Mouse (Mus musculus) embryonic facial prominence, embryonic 12.5 days (tissue): ENCODE measurements around the gene Atp2b1. TPM values are rescaled to one million over a fixed set of nuclear protein-coding genes. Genes with fewer than 3 reads are reported as not detected.
A peak's percentile ranks its signal among the peaks of the same experiment; 100 is the strongest.

ENCODE experiments used
- ATAC-seq: fragments of 200-750 bp; cut with Nextera tagmentation; 2 replicates; pipeline ENCODE4 v1.8.0; 2017; ENCODE audit not compliant: insufficient number of reproducible peaks, insufficient read depth, low FRiP score, low TSS enrichment
- H3K27ac ChIP-seq: fragments of 300-500 bp; sonication (generic); 2 replicates; pipeline ENCODE4 v1.5.1; 2016; ENCODE audit warnings: mild to moderate bottlenecking
- H3K27me3 ChIP-seq: fragments of 300-500 bp; sonication (generic); 2 replicates; pipeline ENCODE4 v1.6.1; 2016; ENCODE audit warnings: mild to moderate bottlenecking, moderate library complexity
- H3K36me3 ChIP-seq: fragments of 300-500 bp; sonication (generic); 2 replicates; pipeline ENCODE4 v1.6.1; 2016; ENCODE audit warnings: mild to moderate bottlenecking
- H3K4me1 ChIP-seq: fragments of 300-500 bp; sonication (generic); 2 replicates; pipeline ENCODE4 v1.6.1; 2016
- H3K4me2 ChIP-seq: fragments of 300-500 bp; sonication (generic); replicated peaks from 2 replicates; pipeline ENCODE4 v1.6.1; 2016; ENCODE audit warnings: mild to moderate bottlenecking, moderate library complexity
- H3K4me3 ChIP-seq: fragments of 300-500 bp; sonication (generic); 2 replicates; pipeline ENCODE4 v1.5.1; 2016; ENCODE audit warnings: mild to moderate bottlenecking
- H3K9ac ChIP-seq: fragments of 300-500 bp; sonication (generic); 2 replicates; pipeline ENCODE4 v1.6.1; 2016; ENCODE audit warnings: mild to moderate bottlenecking, moderate library complexity
- H3K9me3 ChIP-seq: fragments of 300-500 bp; sonication (generic); 2 replicates; pipeline ENCODE4 v1.6.1; 2016; ENCODE audit warnings: mild to moderate bottlenecking, moderate library complexity
- WGBS: fragments of 180-500 bp; shearing (Covaris S2); methylation state at CpG from one replicate; pipeline ENCODE4 v1.1.7; 2016; 5-methylcytosine and 5-hydroxymethylcytosine counted together
- polyA plus RNA-seq: library from polyadenylated mRNA; unstranded; fragments of >200 nt; fragmentation: Nextera tagmentation; extraction: Ambion mirVana; gene quantifications from 2 replicates; pipeline ENCODE4 v1.2.1, GENCODE M21; 2016

The Atp2b1 gene
- polyA plus RNA-seq, 1 experiment from 2014 or later = 111 TPM

DNA sequence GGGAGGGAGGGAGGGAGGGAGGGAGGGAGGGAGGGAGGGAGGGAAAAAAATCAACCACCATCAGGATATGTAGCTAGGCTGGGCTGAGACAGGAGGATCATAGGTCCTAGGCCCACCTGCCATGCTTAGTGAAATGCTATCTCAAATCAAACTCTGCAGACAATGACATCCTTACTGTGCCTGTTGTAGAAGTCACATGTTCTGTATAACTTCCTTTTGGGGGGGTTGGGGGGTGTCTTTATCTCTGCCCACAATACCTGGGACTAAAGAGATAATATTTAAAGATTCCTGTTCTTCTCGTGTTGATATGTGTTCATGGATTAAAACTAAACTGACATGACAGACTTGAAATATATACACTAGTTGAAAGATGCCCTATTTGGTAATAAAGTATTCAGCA is 35.5 kb downstream of the Atp2b1 start:
- Histone ChIP-seq H3K27me3 (no peaks in the 10 kb centered on the region), H3K4me1 (peaks cover 9% of the 10 kb centered on the region), H3K4me2 (no peak overlapping the region), H3K9ac (no peak overlapping the region), H3K9me3 (no peaks in the 10 kb centered on the region), H3K27ac (no peak overlapping the region), H3K4me3 (no peak overlapping the region), H3K36me3 (no peaks in the 10 kb centered on the region)
- no peak for ATAC-seq
- WGBS = 83% methylated on average over 1 of the region's 1 CpGs

GRCm38 (mm10) chr10:98951286-98952270 is 37.4 kb downstream of the Atp2b1 start:
- WGBS = 83% methylated on average over 17 of the region's 17 CpGs
- no peak overlapping the region for H3K27ac ChIP-seq
- H3K4me2 ChIP-seq = no peak overlapping the region
- no peaks in the 10 kb centered on the region for H3K27me3 ChIP-seq
- no peak overlapping the region for H3K9ac ChIP-seq
- no peaks in the 10 kb centered on the region for H3K36me3 ChIP-seq
- peaks cover 5% of the 10 kb centered on the region for H3K4me1 ChIP-seq
- ATAC-seq = peak; percentile 15; the same call in 1 of the 2 replicates
- H3K4me3 ChIP-seq = no peak overlapping the region
- H3K9me3 ChIP-seq = no peaks in the 10 kb centered on the region

DNA sequence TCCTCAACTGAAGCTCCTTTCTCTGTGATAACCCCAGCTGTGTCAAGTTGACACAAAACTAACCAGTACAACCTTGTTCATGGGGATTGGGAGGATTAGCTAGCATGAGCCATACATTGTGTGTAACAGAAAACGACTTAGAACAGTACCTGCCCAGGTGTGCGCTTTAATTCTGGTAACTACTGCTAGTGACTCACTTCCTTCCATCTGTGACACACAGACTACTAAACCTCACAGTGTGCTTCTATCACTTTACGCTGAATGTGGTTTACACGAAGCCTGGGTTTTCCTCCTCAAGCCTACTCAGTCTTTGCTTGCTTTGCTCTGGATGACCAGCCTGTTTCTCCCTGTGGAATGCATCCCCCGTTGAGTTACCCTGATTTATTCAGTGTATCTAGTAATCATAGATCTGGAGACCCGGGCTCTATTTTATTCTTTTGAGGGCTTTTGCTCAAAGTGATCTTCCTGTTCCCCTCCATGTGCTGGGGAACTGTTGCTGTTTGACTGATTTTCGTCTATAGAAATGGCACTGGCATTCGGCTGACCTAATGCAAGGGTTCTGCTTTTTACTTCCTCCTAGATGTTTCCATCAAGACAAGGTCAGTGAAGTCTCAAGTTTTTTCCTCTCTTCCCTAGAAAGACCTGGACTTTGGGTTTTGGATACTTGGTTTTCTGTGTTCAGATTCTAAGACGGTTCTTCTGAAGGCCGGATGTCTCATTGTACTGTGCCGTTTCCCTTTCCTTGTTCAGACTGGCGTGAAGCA is 40.2 kb downstream of the Atp2b1 start:
- Histone ChIP-seq H3K4me3 (no peak overlapping the region), H3K27ac (no peak overlapping the region), H3K4me1 (peaks cover 4% of the 10 kb centered on the region; the same call in 1 of the 2 replicates), H3K36me3 (no peaks in the 10 kb centered on the region), H3K27me3 (no peaks in the 10 kb centered on the region), H3K4me2 (no peak overlapping the region), H3K9ac (no peak overlapping the region), H3K9me3 (no peaks in the 10 kb centered on the region)
- no peak for ATAC-seq
- WGBS = 90% methylated on average over 12 of the region's 12 CpGs

DNA sequence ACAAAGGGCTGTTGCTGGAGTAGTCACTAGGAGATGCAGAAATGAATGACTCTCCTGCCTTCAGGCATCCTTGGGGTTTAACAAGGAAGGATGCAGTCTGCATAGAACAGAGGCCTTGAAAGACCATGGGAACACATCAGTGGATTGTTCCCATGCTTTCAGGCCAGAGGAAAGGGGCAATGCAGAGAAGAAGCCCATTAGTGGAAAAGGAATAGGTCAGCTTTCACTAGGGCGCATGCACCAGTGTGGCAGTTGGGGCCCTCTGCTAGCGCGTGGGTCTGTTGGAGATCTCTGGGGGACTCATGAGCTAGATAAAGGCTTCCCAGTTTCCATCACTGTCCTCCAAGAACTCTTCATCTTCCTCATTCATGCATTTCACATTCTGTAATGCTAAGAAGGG is 41.9 kb downstream of the Atp2b1 start:
- Histone ChIP-seq H3K36me3 (no peaks in the 10 kb centered on the region), H3K9ac (no peak overlapping the region), H3K27ac (no peak overlapping the region), H3K9me3 (no peaks in the 10 kb centered on the region), H3K4me3 (no peak overlapping the region), H3K4me1 (peaks cover 12% of the 10 kb centered on the region), H3K27me3 (no peaks in the 10 kb centered on the region), H3K4me2 (no peak overlapping the region)
- no peak for ATAC-seq
- 90% methylated on average over 3 of the region's 3 CpGs for WGBS

DNA sequence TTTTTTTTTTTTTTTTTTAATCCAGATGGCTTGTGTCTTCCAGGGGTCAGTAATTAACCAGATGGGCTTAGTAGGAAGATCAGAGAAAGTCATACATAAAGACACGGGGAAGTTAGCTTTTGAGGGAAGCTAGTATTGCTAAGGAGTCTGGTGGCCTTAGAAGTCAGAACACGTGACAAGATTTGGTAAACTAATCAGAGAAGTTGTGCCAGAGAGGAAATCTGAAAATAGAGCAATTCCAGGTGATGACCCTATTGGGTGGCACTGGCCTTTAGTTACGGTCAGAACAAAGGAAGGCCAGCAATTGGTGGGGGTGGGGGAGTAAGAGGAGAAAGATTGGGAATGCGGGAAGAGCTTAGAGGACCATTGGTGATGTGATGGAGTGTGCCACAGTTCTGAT is 44.5 kb downstream of the Atp2b1 start:
- WGBS = 36% methylated on average over 4 of the region's 4 CpGs
- H3K4me3 ChIP-seq = no peak overlapping the region
- peaks cover 17% of the 10 kb centered on the region for H3K4me1 ChIP-seq
- H3K27me3 ChIP-seq = no peaks in the 10 kb centered on the region
- ATAC-seq = no peak
- H3K4me2 ChIP-seq = no peak overlapping the region
- H3K9me3 ChIP-seq = no peaks in the 10 kb centered on the region
- H3K27ac ChIP-seq = no peak overlapping the region
- H3K9ac ChIP-seq = no peak overlapping the region
- H3K36me3 ChIP-seq = no peaks in the 10 kb centered on the region

DNA sequence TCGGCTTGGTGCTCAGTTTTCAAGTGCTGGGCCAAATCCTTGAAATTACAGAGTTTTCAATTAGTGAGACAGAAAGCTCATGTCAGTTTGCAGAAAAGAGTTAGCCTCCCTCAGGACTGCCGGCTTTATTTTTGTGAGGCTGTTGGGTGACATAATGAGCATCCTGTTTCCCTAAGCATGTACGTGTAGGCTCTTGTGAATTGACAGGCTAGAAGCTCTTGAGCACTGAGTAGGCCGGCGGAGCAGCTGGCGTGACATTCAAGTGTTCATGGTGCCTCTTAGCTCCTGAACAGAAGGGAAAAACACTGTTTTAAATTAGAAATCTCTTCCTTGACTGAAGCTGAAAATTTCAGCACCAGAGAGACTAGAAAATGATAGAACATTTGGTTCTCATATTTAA is 45.2 kb downstream of the Atp2b1 start:
- no peak overlapping the region for H3K9ac ChIP-seq
- peaks cover 17% of the 10 kb centered on the region for H3K4me1 ChIP-seq
- 31% methylated on average over 6 of the region's 6 CpGs for whole genome bisulfite sequencing
- H3K27ac ChIP-seq = no peak overlapping the region
- no peak overlapping the region for H3K4me3 ChIP-seq
- no peak for ATAC-seq
- H3K36me3 ChIP-seq = no peaks in the 10 kb centered on the region
- no peaks in the 10 kb centered on the region for H3K9me3 ChIP-seq
- H3K4me2 ChIP-seq = no peak overlapping the region
- no peaks in the 10 kb centered on the region for H3K27me3 ChIP-seq

- H3K4me3 ChIP-seq = no peak overlapping the region
- H3K36me3 ChIP-seq = no peaks in the 10 kb centered on the region
- no peak for ATAC-seq
- no peaks in the 10 kb centered on the region for H3K27me3 ChIP-seq
- H3K9ac ChIP-seq = no peak overlapping the region
- peaks cover 17% of the 10 kb centered on the region for H3K4me1 ChIP-seq
- no peak overlapping the region for H3K27ac ChIP-seq
- H3K9me3 ChIP-seq = no peaks in the 10 kb centered on the region
- WGBS = 34% methylated on average over 5 of the region's 5 CpGs
- no peak overlapping the region for H3K4me2 ChIP-seq
Observed at GRCm38 (mm10) chr10:98960911-98961310, 46.7 kb downstream of the Atp2b1 start.

DNA sequence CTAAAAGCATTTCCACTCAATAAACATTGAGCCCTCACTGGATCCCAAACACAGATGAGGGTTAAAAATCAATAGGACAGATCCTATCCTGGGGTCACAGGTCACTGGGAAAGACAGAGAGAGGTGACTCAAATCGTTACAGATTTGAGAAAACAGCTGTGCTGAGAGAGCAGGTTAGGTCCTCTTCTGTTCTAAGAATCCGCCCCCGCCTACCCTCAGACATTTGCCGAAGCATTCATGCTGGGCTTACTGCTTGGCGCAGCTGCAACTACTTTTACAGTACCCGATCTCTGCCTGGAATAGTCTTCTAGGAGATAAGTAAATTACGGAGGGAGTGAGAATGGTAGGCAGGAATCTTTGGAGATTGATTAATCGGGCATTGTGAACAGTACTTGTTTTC is 47.9 kb downstream of the Atp2b1 start:
- Histone ChIP-seq H3K4me3 (no peak overlapping the region), H3K27me3 (no peaks in the 10 kb centered on the region), H3K4me1 (peaks cover 17% of the 10 kb centered on the region), H3K27ac (no peak overlapping the region), H3K9me3 (no peaks in the 10 kb centered on the region), H3K4me2 (no peak overlapping the region), H3K9ac (no peak overlapping the region), H3K36me3 (no peaks in the 10 kb centered on the region)
- ATAC-seq = no peak
- WGBS = 53% methylated on average over 8 of the region's 8 CpGs

GRCm38 (mm10) chr10:98966407-98967215 is 52.4 kb downstream of the Atp2b1 start:
- ATAC-seq = no peak
- 82% methylated on average over 13 of the region's 13 CpGs for WGBS
- peaks cover 7% of the 10 kb centered on the region for H3K36me3 ChIP-seq
- no peak overlapping the region for H3K4me3 ChIP-seq
- no peaks in the 10 kb centered on the region for H3K9me3 ChIP-seq
- H3K4me2 ChIP-seq = no peak overlapping the region
- no peak overlapping the region for H3K27ac ChIP-seq
- H3K27me3 ChIP-seq = no peaks in the 10 kb centered on the region
- peaks cover 2% of the 10 kb centered on the region; the same call in 1 of the 2 replicates for H3K4me1 ChIP-seq
- H3K9ac ChIP-seq = no peak overlapping the region

DNA sequence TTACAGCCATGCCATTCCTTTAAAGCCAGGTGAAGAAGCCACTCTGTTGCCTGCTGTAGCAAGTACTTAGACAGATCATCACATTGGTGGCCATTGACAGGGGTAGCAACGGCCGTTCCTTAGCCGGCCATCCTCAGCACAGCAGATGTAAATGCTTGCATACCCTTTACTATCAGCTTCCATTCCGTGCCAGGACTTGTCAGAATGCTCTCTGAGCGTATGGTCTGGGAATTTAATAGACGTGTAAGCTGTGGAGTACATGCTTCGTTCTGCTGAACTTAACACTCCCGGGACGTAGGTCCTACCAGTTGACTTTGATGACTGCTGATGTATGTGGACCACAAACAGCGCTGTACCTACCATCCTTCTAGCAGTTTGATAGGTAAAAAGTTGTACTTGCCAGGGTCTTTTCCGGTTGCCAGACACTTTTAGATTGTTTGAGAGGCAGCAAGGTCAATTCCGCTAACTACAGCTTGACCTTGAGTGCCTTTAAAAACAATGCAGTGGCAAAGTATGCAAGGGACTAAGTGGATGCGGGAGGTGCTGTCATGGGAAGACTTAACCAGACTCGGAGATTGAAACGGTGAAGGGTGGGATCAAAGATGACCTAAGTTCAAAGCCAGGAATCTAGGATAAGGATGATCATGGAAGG is 53.2 kb downstream of the Atp2b1 start:
- no peak for ATAC-seq
- 81% methylated on average over 15 of the region's 15 CpGs for WGBS
- Histone ChIP-seq H3K4me2 (no peak overlapping the region), H3K27ac (no peak overlapping the region), H3K4me3 (no peak overlapping the region), H3K36me3 (peaks cover 7% of the 10 kb centered on the region), H3K9ac (no peak overlapping the region), H3K27me3 (no peaks in the 10 kb centered on the region), H3K9me3 (no peaks in the 10 kb centered on the region), H3K4me1 (no peaks in the 10 kb centered on the region)

GRCm38 (mm10) chr10:98970917-98971316 is 56.7 kb downstream of the Atp2b1 start:
- Histone ChIP-seq H3K27me3 (no peaks in the 10 kb centered on the region), H3K4me3 (no peak overlapping the region), H3K9me3 (no peaks in the 10 kb centered on the region), H3K27ac (no peak overlapping the region), H3K9ac (no peak overlapping the region), H3K4me1 (peaks cover 10% of the 10 kb centered on the region; the same call in 1 of the 2 replicates), H3K36me3 (peaks cover 7% of the 10 kb centered on the region), H3K4me2 (no peak overlapping the region)
- no peak for ATAC-seq
- 87% methylated on average over 3 of the region's 3 CpGs for WGBS
